Mouse (Mus musculus) kidney, adult 2 months (tissue): ENCODE results near the gene Cbr4.

Experiments used
- CTCF ChIP-seq: fragments of 200-500 bp; conservative IDR thresholded peaks from 2 replicates; pipeline ENCODE4 v1.5.1; 2011; ENCODE audit warnings: low read depth, mild to moderate bottlenecking, control low read depth, low read length, moderate library complexity, mixed read lengths; ENCODE audit not compliant: insufficient read depth, insufficient read length
- POLR2A ChIP-seq: fragments of 200-500 bp; IDR thresholded peaks from one replicate; pipeline ENCODE4 v1.6.1; 2011; ENCODE audit warnings: low read depth, low read length, control low read depth

- no peak for TF ChIP-seq CTCF
- TF ChIP-seq POLR2A: no peak
These were observed 20.1 kb upstream of the Cbr4 start for GRCm38 (mm10) chr8:61467553-61467815.
